Mouse (Mus musculus) bone marrow macrophage, adult 2 months (primary cell): ENCODE data around the gene Ptprk.

Experiments
- CTCF ChIP-seq: IDR thresholded peaks from 2 replicates; pipeline ENCODE4 v1.5.1; 2012; ENCODE audit warnings: low read depth, mild to moderate bottlenecking, low read length, moderate library complexity
- POLR2A ChIP-seq: IDR thresholded peaks from 2 replicates; pipeline ENCODE4 v1.6.1; 2012; ENCODE audit warnings: mild to moderate bottlenecking, low read depth, low read length, borderline replicate concordance

DNA sequence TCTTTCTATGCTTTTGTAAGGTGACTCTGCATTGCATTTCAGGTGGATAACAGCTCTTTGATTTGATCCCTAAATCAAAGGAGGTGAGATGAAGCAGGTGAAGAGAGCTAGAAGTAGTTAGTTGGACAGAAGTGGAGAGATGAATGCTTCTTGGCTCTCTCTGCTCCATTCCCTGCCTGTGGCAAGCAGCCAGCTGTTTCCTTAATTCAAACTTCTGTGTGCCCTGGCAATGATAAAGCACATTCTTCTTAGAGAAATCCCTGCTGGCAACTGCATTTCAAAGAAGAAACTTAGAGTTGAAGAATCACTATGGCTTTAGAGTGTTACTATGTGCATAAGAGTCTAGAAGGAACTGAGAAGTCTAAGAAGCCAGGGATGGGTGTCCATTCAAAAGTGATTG lies 89.6 kb downstream of the Ptprk start:
- TF ChIP-seq CTCF, result no peak
- no peak for TF ChIP-seq POLR2A
